Mouse (Mus musculus): Measurements from ENCODE around the gene Meis2. TPM values are rescaled to one million over a fixed set of nuclear protein-coding genes. Genes with fewer than 3 reads are reported as not detected.

Meis2 gene
- polyA plus RNA-seq, 2 experiments, result 17.9 to 26.2 TPM

DNA sequence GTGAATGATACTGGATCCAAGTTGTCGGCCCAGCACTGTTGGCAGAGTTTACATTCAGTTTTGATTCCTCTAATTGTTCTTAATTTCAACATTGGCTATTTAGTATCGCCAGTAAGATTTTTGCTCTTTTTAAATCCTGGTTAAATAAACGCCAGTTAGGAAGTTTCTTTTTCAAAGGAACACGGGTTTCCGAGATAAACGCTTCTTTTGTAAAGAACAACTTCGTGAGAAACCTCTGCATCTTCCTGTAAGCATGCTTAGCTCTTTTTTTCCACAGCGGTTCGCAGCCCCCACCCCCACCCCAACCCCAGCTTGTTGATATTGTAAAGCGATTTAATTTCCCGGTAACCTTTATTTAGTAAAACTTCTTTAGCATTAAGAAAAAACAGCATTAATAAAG lies 2.8 kb upstream of the Meis2 start:
- H3K4me3 ChIP-seq (replicated peaks; ENCODE audit: low read length), result peak overlapping the region; percentile 42
- H3K27me3 ChIP-seq (ENCODE audit: control insufficient read depth, insufficient read depth, low read length), result peaks cover 81% of the 10 kb centered on the region
- TF ChIP-seq POLR2A (IDR thresholded peaks at IDR 0.05; ENCODE audit: borderline replicate concordance, extremely low read depth, insufficient read depth, insufficient read length), result no peak
- H3K36me3 ChIP-seq (ENCODE audit: control insufficient read depth, insufficient read depth, low read length), result no peaks in the 10 kb centered on the region
- no peak for ATAC-seq (ENCODE audit: low FRiP score, low read depth)
- WGBS, result 8% methylated on average over 11 of the region's 11 CpGs
- no peak overlapping the region for H3K9ac ChIP-seq (ENCODE audit: low read depth, low read length, severe bottlenecking)
- peak overlapping the region; percentile 81; the same call in 1 of the 2 replicates for H3K4me2 ChIP-seq (replicated peaks; ENCODE audit: low read depth, low read length, severe bottlenecking)
- H3K27ac ChIP-seq (replicated peaks; ENCODE audit: low read depth, low read length), result no peak overlapping the region
- no peak for DNase-seq (ENCODE audit: low spot score)
- H3K9me3 ChIP-seq (ENCODE audit: control insufficient read depth, low read length), result no peaks in the 10 kb centered on the region
- peaks cover 9% of the 10 kb centered on the region; the same call in 1 of the 2 replicates for H3K4me1 ChIP-seq (ENCODE audit: control insufficient read depth, insufficient read depth, low read length)

GRCm38 (mm10) chr2:116067711-116068110 lies 2.1 kb upstream of the Meis2 start:
- H3K27me3 ChIP-seq (ENCODE audit: control insufficient read depth, insufficient read depth, low read length), result peaks cover 74% of the 10 kb centered on the region
- no peaks in the 10 kb centered on the region for H3K36me3 ChIP-seq (ENCODE audit: control insufficient read depth, insufficient read depth, low read length)
- no peak for TF ChIP-seq POLR2A (IDR thresholded peaks at IDR 0.05; ENCODE audit: borderline replicate concordance, extremely low read depth, insufficient read depth, insufficient read length)
- H3K9ac ChIP-seq (ENCODE audit: low read depth, low read length, severe bottlenecking), result peak overlapping the region; percentile 12; the same call in 1 of the 2 replicates
- H3K9me3 ChIP-seq (ENCODE audit: control insufficient read depth, low read length), result no peaks in the 10 kb centered on the region
- peak overlapping the region; percentile 81 for H3K4me2 ChIP-seq (replicated peaks; ENCODE audit: low read depth, low read length, severe bottlenecking)
- H3K27ac ChIP-seq (replicated peaks; ENCODE audit: low read depth, low read length), result no peak overlapping the region
- ATAC-seq (ENCODE audit: low FRiP score, low read depth) (no peak), DNase-seq (ENCODE audit: low spot score) (no peak)
- 2% methylated on average over 15 of the region's 15 CpGs for WGBS
- peaks cover 9% of the 10 kb centered on the region; the same call in 1 of the 2 replicates for H3K4me1 ChIP-seq (ENCODE audit: control insufficient read depth, insufficient read depth, low read length)
- peak overlapping the region; percentile 42 for H3K4me3 ChIP-seq (replicated peaks; ENCODE audit: low read length)

DNA sequence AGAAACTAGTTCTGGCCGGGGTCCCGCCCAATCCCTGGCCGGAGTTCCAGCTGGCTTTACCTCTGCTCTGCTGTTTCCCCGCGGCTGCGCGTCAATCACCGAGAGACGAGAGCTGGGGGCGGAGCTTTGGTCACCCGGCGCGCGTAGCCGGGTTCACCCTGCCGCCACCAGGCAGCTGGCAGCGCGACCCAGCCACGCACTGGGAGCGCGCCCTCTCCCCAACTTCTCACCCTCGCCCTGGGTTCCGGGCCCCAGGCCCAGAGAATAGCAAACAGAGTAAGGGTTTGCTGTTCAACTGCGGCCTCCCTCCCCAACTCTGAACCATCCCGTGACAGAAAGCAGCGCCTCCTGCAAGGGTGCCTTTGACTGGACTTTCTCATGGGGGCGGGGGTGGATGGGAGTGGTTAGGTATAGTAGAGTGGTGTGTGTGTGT lies 1.4 kb upstream of the Meis2 start:
- Histone ChIP-seq H3K27ac (replicated peaks; ENCODE audit: low read depth, low read length) (0 out of 2 replicates have a peak overlapping the region, but pooled peaks have one; percentile 56), H3K27me3 (ENCODE audit: control insufficient read depth, insufficient read depth, low read length) (peaks cover 70% of the 10 kb centered on the region), H3K36me3 (ENCODE audit: control insufficient read depth, insufficient read depth, low read length) (no peaks in the 10 kb centered on the region), H3K9me3 (ENCODE audit: control insufficient read depth, low read length) (no peaks in the 10 kb centered on the region), H3K4me3 (replicated peaks; ENCODE audit: low read length) (peak overlapping the region; percentile 42), H3K4me2 (replicated peaks; ENCODE audit: low read depth, low read length, severe bottlenecking) (peak overlapping the region; percentile 81), H3K4me1 (ENCODE audit: control insufficient read depth, insufficient read depth, low read length) (peaks cover 12% of the 10 kb centered on the region; the same call in 1 of the 2 replicates), H3K9ac (ENCODE audit: low read depth, low read length, severe bottlenecking) (peak overlapping the region; percentile 50)
- ATAC-seq (ENCODE audit: low FRiP score, low read depth), result peak; percentile 18
- DNase-seq (ENCODE audit: low spot score), result peak; percentile 82
- WGBS, result under 1% methylated on average over 15 of the region's 27 CpGs
- TF ChIP-seq POLR2A (IDR thresholded peaks at IDR 0.05; ENCODE audit: borderline replicate concordance, extremely low read depth, insufficient read depth, insufficient read length), result no peak

- H3K9ac ChIP-seq (ENCODE audit: low read depth, low read length, severe bottlenecking), result peak overlapping the region; percentile 50
- no peaks in the 10 kb centered on the region for H3K9me3 ChIP-seq (ENCODE audit: control insufficient read depth, low read length)
- H3K27me3 ChIP-seq (ENCODE audit: control insufficient read depth, insufficient read depth, low read length), result peaks cover 71% of the 10 kb centered on the region
- H3K27ac ChIP-seq (replicated peaks; ENCODE audit: low read depth, low read length), result peak overlapping the region; percentile 56
- ATAC-seq (ENCODE audit: low FRiP score, low read depth), result no peak
- H3K4me2 ChIP-seq (replicated peaks; ENCODE audit: low read depth, low read length, severe bottlenecking), result peak overlapping the region; percentile 81
- peak overlapping the region; percentile 42 for H3K4me3 ChIP-seq (replicated peaks; ENCODE audit: low read length)
- H3K36me3 ChIP-seq (ENCODE audit: control insufficient read depth, insufficient read depth, low read length), result no peaks in the 10 kb centered on the region
- WGBS, result 0% methylated on average over 36 of the region's 36 CpGs
- H3K4me1 ChIP-seq (ENCODE audit: control insufficient read depth, insufficient read depth, low read length), result peaks cover 13% of the 10 kb centered on the region; the same call in 1 of the 2 replicates
- DNase-seq (ENCODE audit: low spot score), result no peak
- no peak for TF ChIP-seq POLR2A (IDR thresholded peaks at IDR 0.05; ENCODE audit: borderline replicate concordance, extremely low read depth, insufficient read depth, insufficient read length)
Observed at GRCm38 (mm10) chr2:116066057-116066941, 660 bp upstream of the Meis2 start.

GRCm38 (mm10) chr2:116065057-116065456 lies 582 bp downstream of the Meis2 start:
- Histone ChIP-seq H3K4me1 (ENCODE audit: control insufficient read depth, insufficient read depth, low read length) (peaks cover 15% of the 10 kb centered on the region; the same call in 1 of the 2 replicates), H3K36me3 (ENCODE audit: control insufficient read depth, insufficient read depth, low read length) (no peaks in the 10 kb centered on the region), H3K4me2 (replicated peaks; ENCODE audit: low read depth, low read length, severe bottlenecking) (peak overlapping the region; percentile 81), H3K27me3 (ENCODE audit: control insufficient read depth, insufficient read depth, low read length) (peaks cover 63% of the 10 kb centered on the region), H3K4me3 (replicated peaks; ENCODE audit: low read length) (peak overlapping the region; percentile 42), H3K9ac (ENCODE audit: low read depth, low read length, severe bottlenecking) (no peak overlapping the region; the same call in 1 of the 2 replicates), H3K27ac (replicated peaks; ENCODE audit: low read depth, low read length) (no peak overlapping the region), H3K9me3 (ENCODE audit: control insufficient read depth, low read length) (no peaks in the 10 kb centered on the region)
- WGBS, result under 1% methylated on average over 10 of the region's 10 CpGs
- ATAC-seq (ENCODE audit: low FRiP score, low read depth) (no peak), DNase-seq (ENCODE audit: low spot score) (no peak)
- no peak for TF ChIP-seq POLR2A (IDR thresholded peaks at IDR 0.05; ENCODE audit: borderline replicate concordance, extremely low read depth, insufficient read depth, insufficient read length)
